Mouse (Mus musculus) cortical plate, adult 2 months (tissue): ENCODE data around the gene Gm43064.

Experiments
- CTCF ChIP-seq: fragments of 200-500 bp; IDR thresholded peaks from 2 replicates; pipeline ENCODE4 v1.5.1; 2011; ENCODE audit warnings: mild to moderate bottlenecking, control low read depth, low read length; ENCODE audit not compliant: insufficient read depth; ENCODE audit errors: extremely low read depth
- POLR2A ChIP-seq: fragments of 200-500 bp; IDR thresholded peaks from 2 replicates; pipeline ENCODE4 v1.6.1; 2011; ENCODE audit warnings: mild to moderate bottlenecking, low read length, control low read depth; ENCODE audit not compliant: insufficient read depth; ENCODE audit errors: extremely low read depth

DNA sequence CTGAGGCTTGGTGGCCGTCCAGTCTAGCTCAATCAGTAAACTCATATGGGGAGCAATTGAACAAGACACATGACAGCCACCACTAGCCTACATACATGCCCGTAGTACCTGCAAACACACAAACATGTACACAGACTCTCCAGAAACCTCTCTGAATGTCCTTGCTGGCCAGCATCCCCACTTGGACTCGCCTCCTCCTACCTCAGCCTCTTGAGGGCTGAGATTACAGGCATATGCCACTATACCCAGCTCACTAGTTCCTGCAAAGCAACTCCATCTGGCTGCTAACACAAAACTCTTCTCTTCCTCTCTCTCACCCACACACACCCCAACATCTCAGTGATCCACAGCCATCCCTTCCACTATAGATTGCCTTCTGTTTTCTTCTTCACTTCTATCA lies 29.1 kb upstream of the Gm43064 start:
- no peak for TF ChIP-seq CTCF
- no peak for TF ChIP-seq POLR2A
